Mouse (Mus musculus): ENCODE measurements around the gene Dicer1. TPM values are rescaled to one million over a fixed set of nuclear protein-coding genes. Genes with fewer than 3 reads are reported as not detected.
A peak's percentile ranks its signal among the peaks of the same experiment; 100 is the strongest.

The Dicer1 gene
- polyA plus RNA-seq, 1 experiment from 2014 or later = 21.4 TPM

- ATAC-seq (no peak), DNase-seq (ENCODE audit: low spot score) (peak; percentile 5)
- H3K27me3 ChIP-seq (replicated peaks; ENCODE audit: control insufficient read depth, insufficient read depth, low read length) = no peaks in the 10 kb centered on the region
- 15% methylated on average over 11 of the region's 14 CpGs for WGBS
- H3K4me3 ChIP-seq (ENCODE audit: low read depth, low read length) = no peak overlapping the region
- peak overlapping the region; percentile 32 for H3K4me2 ChIP-seq (ENCODE audit: low read length)
- H3K4me1 ChIP-seq (ENCODE audit: control insufficient read depth, insufficient read depth, low read length) = peaks cover 8% of the 10 kb centered on the region; the same call in 1 of the 2 replicates
- H3K36me3 ChIP-seq (ENCODE audit: control insufficient read depth, insufficient read depth, low read length) = no peaks in the 10 kb centered on the region
- no peaks in the 10 kb centered on the region; the same call in 1 of the 2 replicates for H3K9me3 ChIP-seq (replicated peaks; ENCODE audit: control insufficient read depth, low read length)
- H3K27ac ChIP-seq (ENCODE audit: low read depth, low read length) = no peak overlapping the region
- no peak overlapping the region for H3K9ac ChIP-seq (ENCODE audit: low read length)
Measured at GRCm38 (mm10) chr12:104678462-104678861, 73.3 kb downstream of the Dicer1 start.

GRCm38 (mm10) chr12:104677371-104677924, 74.3 kb downstream of the Dicer1 start:
- Histone ChIP-seq H3K4me2 (ENCODE audit: low read length) (no peak overlapping the region), H3K4me1 (ENCODE audit: control insufficient read depth, insufficient read depth, low read length) (peaks cover 8% of the 10 kb centered on the region; the same call in 1 of the 2 replicates), H3K9ac (ENCODE audit: low read length) (no peak overlapping the region), H3K4me3 (ENCODE audit: low read depth, low read length) (no peak overlapping the region), H3K27me3 (replicated peaks; ENCODE audit: control insufficient read depth, insufficient read depth, low read length) (no peaks in the 10 kb centered on the region), H3K9me3 (replicated peaks; ENCODE audit: control insufficient read depth, low read length) (no peaks in the 10 kb centered on the region), H3K36me3 (ENCODE audit: control insufficient read depth, insufficient read depth, low read length) (no peaks in the 10 kb centered on the region), H3K27ac (ENCODE audit: low read depth, low read length) (no peak overlapping the region)
- no peak for ATAC-seq
- 92% methylated on average over 9 of the region's 9 CpGs for WGBS
- DNase-seq (ENCODE audit: low spot score) = no peak

DNA sequence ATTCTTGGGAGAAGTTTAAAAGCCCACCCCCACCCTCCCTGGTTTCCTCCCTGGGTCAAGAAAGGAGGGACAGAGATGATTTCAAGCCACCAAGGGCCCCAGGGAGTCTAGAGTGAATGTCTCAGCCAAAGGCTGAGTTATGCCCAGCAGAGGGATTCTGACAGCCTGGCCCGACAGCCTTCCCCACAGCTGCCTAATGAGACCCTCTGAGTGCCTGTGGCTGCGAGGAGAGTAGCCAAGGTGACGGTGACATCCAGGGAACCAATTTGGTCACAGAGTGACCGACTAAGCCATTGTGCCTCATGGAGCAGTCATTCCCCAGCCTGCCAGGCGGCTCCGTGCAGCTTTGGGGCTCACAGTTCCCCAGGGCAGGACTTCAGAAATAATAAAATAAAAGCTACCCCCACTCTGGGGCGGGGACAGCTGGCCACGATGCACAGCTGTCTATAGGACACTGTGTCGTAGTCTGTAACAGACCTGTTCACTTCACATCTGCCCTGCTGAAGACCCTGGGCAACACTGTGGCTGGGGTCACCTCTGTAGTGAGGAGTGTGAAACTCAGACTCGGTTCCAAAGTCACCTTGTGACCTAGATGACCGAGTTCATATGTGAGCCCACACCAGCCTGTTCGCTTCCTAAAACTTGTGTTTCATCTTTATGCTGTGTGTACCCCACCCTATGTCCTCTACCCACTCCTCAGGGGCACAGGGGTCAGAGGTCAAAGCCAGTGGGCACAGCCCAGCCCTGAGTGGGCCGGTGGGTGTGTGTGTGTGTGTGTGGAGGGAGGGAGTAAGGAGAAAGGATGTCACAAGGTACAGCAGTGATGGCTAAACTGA, 75.0 kb downstream of the Dicer1 start:
- H3K36me3 ChIP-seq (ENCODE audit: control insufficient read depth, insufficient read depth, low read length) = no peaks in the 10 kb centered on the region
- H3K9ac ChIP-seq (ENCODE audit: low read length) = no peak overlapping the region
- no peaks in the 10 kb centered on the region for H3K9me3 ChIP-seq (replicated peaks; ENCODE audit: control insufficient read depth, low read length)
- peak; percentile 46 for ATAC-seq
- H3K4me3 ChIP-seq (ENCODE audit: low read depth, low read length) = no peak overlapping the region
- H3K4me1 ChIP-seq (ENCODE audit: control insufficient read depth, insufficient read depth, low read length) = peaks cover 8% of the 10 kb centered on the region; the same call in 1 of the 2 replicates
- H3K4me2 ChIP-seq (ENCODE audit: low read length) = no peak overlapping the region
- no peak for DNase-seq (ENCODE audit: low spot score)
- no peak overlapping the region for H3K27ac ChIP-seq (ENCODE audit: low read depth, low read length)
- 70% methylated on average over 13 of the region's 13 CpGs for WGBS
- H3K27me3 ChIP-seq (replicated peaks; ENCODE audit: control insufficient read depth, insufficient read depth, low read length) = no peaks in the 10 kb centered on the region

DNA sequence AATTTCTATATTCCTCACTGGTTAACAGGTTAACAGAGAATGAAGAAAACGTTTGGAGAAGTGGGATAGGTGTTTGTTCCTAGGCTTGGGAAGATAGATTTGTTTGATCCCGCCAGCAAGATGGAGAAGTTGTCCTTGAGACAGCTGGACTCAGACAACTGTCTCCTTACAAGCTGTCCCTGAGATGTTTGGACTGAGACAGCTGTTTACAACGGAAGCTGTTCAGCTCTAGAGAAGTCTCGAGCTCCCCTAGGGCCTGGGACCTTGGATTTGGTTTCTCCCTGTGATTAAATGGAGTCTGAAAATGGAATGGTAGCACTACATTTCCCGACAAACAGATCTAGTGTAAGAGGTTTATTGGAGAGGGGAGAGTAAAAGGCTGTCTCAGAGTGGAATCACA, 78.8 kb downstream of the Dicer1 start:
- Histone ChIP-seq H3K27ac (ENCODE audit: low read depth, low read length) (no peak overlapping the region), H3K9me3 (replicated peaks; ENCODE audit: control insufficient read depth, low read length) (no peaks in the 10 kb centered on the region), H3K4me1 (ENCODE audit: control insufficient read depth, insufficient read depth, low read length) (no peaks in the 10 kb centered on the region), H3K36me3 (ENCODE audit: control insufficient read depth, insufficient read depth, low read length) (no peaks in the 10 kb centered on the region), H3K9ac (ENCODE audit: low read length) (no peak overlapping the region), H3K4me3 (ENCODE audit: low read depth, low read length) (no peak overlapping the region), H3K4me2 (ENCODE audit: low read length) (no peak overlapping the region), H3K27me3 (replicated peaks; ENCODE audit: control insufficient read depth, insufficient read depth, low read length) (no peaks in the 10 kb centered on the region)
- 81% methylated on average over 5 of the region's 5 CpGs for WGBS
- DNase-seq (ENCODE audit: low spot score) = no peak
- ATAC-seq = no peak

DNA sequence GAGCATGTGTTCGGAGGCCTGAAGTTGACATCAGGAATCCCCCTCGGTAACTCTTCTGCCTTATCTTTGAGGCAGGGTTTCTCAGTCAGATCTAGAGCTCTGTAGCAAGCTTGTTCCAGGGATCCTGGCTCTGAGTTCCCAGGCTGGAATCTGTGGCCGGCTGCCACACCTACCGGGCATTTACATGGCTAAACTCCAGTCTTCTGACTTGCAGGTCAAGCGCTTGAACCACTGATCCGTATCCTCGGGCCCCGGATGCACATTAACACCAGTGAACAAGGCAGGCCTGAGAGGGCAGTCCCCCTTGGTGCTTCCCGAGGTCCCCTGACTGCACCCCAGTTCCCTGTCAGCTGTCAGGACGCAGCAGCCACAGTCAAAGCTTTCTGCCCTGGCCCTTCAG, 79.3 kb downstream of the Dicer1 start:
- 74% methylated on average over 10 of the region's 10 CpGs for WGBS

GRCm38 (mm10) chr12:104667846-104668245, 83.9 kb downstream of the Dicer1 start:
- Histone ChIP-seq H3K4me1 (ENCODE audit: control insufficient read depth, insufficient read depth, low read length) (no peaks in the 10 kb centered on the region), H3K4me3 (ENCODE audit: low read depth, low read length) (no peak overlapping the region), H3K9ac (ENCODE audit: low read length) (no peak overlapping the region), H3K27ac (ENCODE audit: low read depth, low read length) (no peak overlapping the region), H3K36me3 (ENCODE audit: control insufficient read depth, insufficient read depth, low read length) (no peaks in the 10 kb centered on the region), H3K4me2 (ENCODE audit: low read length) (no peak overlapping the region), H3K9me3 (replicated peaks; ENCODE audit: control insufficient read depth, low read length) (no peaks in the 10 kb centered on the region), H3K27me3 (replicated peaks; ENCODE audit: control insufficient read depth, insufficient read depth, low read length) (no peaks in the 10 kb centered on the region)
- ATAC-seq = no peak
- DNase-seq (ENCODE audit: low spot score) = no peak
- WGBS = 80% methylated on average over 7 of the region's 7 CpGs

More for the DNA sequence above, 79.3 kb downstream of the Dicer1 start:
- Histone ChIP-seq H3K4me1 (ENCODE audit: control insufficient read depth, insufficient read depth, low read length) (no peaks in the 10 kb centered on the region), H3K4me2 (ENCODE audit: low read length) (no peak overlapping the region), H3K4me3 (ENCODE audit: low read depth, low read length) (no peak overlapping the region), H3K27ac (ENCODE audit: low read depth, low read length) (no peak overlapping the region), H3K36me3 (ENCODE audit: control insufficient read depth, insufficient read depth, low read length) (no peaks in the 10 kb centered on the region), H3K9ac (ENCODE audit: low read length) (no peak overlapping the region), H3K9me3 (replicated peaks; ENCODE audit: control insufficient read depth, low read length) (no peaks in the 10 kb centered on the region), H3K27me3 (replicated peaks; ENCODE audit: control insufficient read depth, insufficient read depth, low read length) (no peaks in the 10 kb centered on the region)
- ATAC-seq = no peak
- DNase-seq (ENCODE audit: low spot score) = no peak

- ATAC-seq (no peak), DNase-seq (ENCODE audit: low spot score) (no peak)
- Histone ChIP-seq H3K9me3 (replicated peaks; ENCODE audit: control insufficient read depth, low read length) (no peaks in the 10 kb centered on the region), H3K4me1 (ENCODE audit: control insufficient read depth, insufficient read depth, low read length) (no peaks in the 10 kb centered on the region), H3K4me3 (ENCODE audit: low read depth, low read length) (no peak overlapping the region), H3K27me3 (replicated peaks; ENCODE audit: control insufficient read depth, insufficient read depth, low read length) (no peaks in the 10 kb centered on the region), H3K36me3 (ENCODE audit: control insufficient read depth, insufficient read depth, low read length) (no peaks in the 10 kb centered on the region), H3K4me2 (ENCODE audit: low read length) (no peak overlapping the region), H3K9ac (ENCODE audit: low read length) (no peak overlapping the region), H3K27ac (ENCODE audit: low read depth, low read length) (no peak overlapping the region)
- 88% methylated on average over 6 of the region's 6 CpGs for whole genome bisulfite sequencing
Measured at GRCm38 (mm10) chr12:104665951-104666350, 85.8 kb downstream of the Dicer1 start.

DNA sequence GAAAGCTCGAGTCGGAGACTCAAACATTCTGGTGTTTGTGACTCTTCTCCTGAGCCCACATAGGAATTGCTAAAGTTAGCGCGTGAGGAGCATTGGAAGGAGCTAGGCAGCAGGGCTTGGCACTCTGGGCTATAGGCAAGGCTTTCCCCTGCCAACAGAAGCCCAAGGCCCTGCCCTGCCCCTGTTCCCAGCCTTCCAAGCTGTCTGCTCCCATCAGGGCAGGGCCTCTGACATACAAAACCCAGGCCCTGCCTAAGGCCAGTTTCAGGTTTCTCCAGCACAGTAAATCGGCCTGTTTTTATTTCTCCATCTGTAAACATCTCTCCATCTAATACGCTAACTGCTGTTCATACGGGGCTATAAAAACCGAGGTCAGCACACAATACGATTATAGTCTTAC, 86.2 kb downstream of the Dicer1 start:
- H3K4me2 ChIP-seq (ENCODE audit: low read length) = no peak overlapping the region
- H3K27me3 ChIP-seq (replicated peaks; ENCODE audit: control insufficient read depth, insufficient read depth, low read length) = no peaks in the 10 kb centered on the region
- 89% methylated on average over 9 of the region's 9 CpGs for WGBS
- H3K27ac ChIP-seq (ENCODE audit: low read depth, low read length) = no peak overlapping the region
- DNase-seq (ENCODE audit: low spot score) (no peak), ATAC-seq (no peak)
- no peak overlapping the region for H3K9ac ChIP-seq (ENCODE audit: low read length)
- no peaks in the 10 kb centered on the region for H3K9me3 ChIP-seq (replicated peaks; ENCODE audit: control insufficient read depth, low read length)
- no peak overlapping the region for H3K4me3 ChIP-seq (ENCODE audit: low read depth, low read length)
- no peaks in the 10 kb centered on the region for H3K4me1 ChIP-seq (ENCODE audit: control insufficient read depth, insufficient read depth, low read length)
- no peaks in the 10 kb centered on the region for H3K36me3 ChIP-seq (ENCODE audit: control insufficient read depth, insufficient read depth, low read length)

DNA sequence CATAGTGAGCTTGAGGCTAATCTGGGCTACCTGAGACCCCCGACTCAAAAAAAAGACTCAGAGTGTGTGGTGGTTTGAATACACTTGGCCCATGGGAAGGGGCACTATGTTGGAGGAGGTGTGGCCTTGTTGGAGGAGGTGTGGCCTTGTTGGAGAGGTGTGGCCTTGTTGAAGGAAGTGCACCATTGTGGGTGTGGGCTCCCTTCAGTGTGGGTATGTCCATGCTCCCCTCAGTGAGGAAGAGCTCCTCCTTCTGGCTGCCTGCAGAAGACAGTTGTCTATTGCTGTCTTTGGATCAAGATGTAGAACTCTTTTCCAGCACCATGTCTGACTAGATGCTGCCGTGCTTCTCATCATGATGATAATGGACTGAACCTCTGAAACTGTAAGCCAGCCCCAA, 95.6 kb downstream of the Dicer1 start:
- Histone ChIP-seq H3K27me3 (replicated peaks; ENCODE audit: control insufficient read depth, insufficient read depth, low read length) (no peaks in the 10 kb centered on the region), H3K27ac (ENCODE audit: low read depth, low read length) (no peak overlapping the region), H3K9ac (ENCODE audit: low read length) (no peak overlapping the region), H3K36me3 (ENCODE audit: control insufficient read depth, insufficient read depth, low read length) (no peaks in the 10 kb centered on the region), H3K4me3 (ENCODE audit: low read depth, low read length) (no peak overlapping the region), H3K4me2 (ENCODE audit: low read length) (no peak overlapping the region), H3K9me3 (replicated peaks; ENCODE audit: control insufficient read depth, low read length) (no peaks in the 10 kb centered on the region), H3K4me1 (ENCODE audit: control insufficient read depth, insufficient read depth, low read length) (no peaks in the 10 kb centered on the region)
- 90% methylated on average over 2 of the region's 2 CpGs for WGBS
- DNase-seq (ENCODE audit: low spot score) = no peak
- no peak for ATAC-seq

Data from forebrain, embryonic 14.5 days (tissue).